Mouse (Mus musculus) spleen, adult 10 weeks (tissue): ENCODE data around the gene Hoxa11. TPM values are rescaled to one million over a fixed set of nuclear protein-coding genes. Genes with fewer than 3 reads are reported as not detected.

ENCODE experiments used
- polyA plus RNA-seq: library from polyadenylated mRNA; stranded (reverse); fragments of 350-450 nt; fragmentation: Illumina TruSeq; extraction: RNeasy Lipid Tissue Mini Kit (QIAGEN cat#74804); gene quantifications from one replicate; pipeline ENCODE4 v1.2.3, GENCODE M21; 2015; ENCODE audit warnings: low replicate concordance; ENCODE audit not compliant: insufficient read depth

The Hoxa11 gene
- not detected for polyA plus RNA-seq

DNA sequence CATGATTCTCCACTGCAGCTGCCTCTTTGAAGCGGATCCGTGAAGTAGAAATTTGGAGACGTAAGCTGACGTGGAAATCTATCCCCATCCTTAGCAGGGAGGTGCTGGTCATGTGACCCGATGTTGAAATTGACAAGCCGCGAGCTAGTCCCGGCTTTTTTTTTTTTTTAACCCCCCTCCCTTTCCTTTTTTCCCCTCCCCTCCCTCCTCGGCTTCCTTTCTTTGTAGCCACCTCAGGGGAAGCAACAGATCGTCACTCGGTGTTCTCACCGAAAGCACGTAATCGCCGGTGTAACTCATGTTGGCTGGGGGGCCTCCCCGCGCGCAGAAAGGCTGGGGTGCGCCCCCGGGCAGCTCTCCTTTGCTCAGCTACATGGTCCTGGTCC is at the start of gene Hoxa11:
Gene Hoxa11 (minus strand): TSS at position 54 of the 386 bp plus-strand sequence.

DNA sequence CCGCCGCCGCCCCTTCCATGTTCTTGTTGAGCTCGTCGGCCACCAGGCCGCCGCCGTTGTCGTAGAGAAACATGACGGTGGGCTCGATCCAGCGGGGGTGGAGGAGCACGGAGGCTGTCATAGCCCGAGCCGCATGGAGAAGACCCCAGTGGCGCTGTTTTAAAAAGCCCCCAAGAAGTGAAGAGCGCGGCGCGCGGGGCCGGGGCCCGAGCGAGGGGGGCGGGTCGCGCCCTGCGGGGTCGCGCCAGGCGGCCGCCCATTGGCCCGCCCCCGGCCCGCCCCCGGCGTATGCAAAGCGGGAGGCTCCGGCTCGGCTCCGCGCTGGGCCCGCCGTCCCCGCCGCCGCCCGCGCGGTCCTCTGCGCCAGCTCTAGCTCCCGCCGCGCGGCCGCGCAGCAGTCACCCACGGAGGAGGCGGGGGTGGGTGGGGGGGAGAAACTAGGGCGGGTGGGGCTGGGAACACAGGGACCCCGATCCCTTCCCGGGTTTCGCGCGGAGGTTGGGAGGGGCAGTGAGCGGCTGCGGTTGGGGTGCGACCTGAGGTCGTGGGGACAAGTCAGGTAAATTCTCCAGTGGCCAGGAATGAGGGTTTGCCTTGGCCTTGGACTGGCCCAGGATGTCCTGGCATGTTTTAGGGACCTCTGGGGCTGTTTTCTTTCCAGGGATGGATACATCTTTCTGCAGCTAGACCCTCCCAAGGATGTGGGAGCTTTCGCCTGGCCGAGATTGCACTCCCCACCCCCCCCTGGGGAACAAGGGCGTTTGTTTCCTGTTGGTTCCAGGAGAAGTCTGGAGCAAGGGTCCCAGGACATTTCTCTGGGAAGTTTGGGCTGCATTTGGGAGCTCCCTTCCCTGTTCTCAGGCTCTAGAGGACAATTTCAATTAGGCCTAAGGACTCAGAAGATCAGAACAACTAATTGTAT is 15.3 kb upstream of the Hoxa11 start, which contains the start of gene Hoxa13:
Gene Hoxa13 (minus strand): TSS at position 227 of the 922 bp plus-strand sequence.

DNA sequence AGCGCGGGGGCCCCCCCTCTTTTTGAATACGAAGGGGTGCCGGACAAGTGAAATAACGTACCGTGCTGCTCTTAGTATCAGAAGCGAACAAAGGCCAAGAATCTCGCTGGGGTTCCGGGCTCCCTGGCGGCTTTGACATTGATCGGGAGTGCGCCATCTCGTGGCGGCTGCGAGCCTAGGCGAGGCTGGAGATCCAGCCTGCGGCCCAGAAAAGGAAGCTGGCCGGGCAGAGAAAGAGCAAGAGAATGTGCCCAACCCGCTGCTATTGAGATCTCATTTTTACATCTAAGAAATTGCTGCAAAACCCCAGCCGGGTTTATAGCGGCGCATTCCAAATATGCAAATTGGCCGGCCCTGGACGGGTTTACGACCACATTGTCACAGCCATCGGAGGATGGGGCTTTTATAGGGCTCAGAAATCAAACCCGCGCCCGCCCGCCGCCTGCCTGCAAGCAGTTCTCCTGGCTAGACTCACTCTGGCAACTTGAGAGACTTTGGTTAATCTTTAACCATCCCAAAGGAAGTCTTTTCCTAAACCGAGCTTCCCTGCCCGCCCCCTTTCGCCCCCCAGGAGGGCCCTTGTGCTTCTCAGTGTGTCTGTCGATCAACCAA is 5.1 kb downstream of the Hoxa11 start, which contains the start of gene Hoxa10:
Gene Hoxa10 (minus strand): TSS at position 466 of the 612 bp plus-strand sequence.

DNA sequence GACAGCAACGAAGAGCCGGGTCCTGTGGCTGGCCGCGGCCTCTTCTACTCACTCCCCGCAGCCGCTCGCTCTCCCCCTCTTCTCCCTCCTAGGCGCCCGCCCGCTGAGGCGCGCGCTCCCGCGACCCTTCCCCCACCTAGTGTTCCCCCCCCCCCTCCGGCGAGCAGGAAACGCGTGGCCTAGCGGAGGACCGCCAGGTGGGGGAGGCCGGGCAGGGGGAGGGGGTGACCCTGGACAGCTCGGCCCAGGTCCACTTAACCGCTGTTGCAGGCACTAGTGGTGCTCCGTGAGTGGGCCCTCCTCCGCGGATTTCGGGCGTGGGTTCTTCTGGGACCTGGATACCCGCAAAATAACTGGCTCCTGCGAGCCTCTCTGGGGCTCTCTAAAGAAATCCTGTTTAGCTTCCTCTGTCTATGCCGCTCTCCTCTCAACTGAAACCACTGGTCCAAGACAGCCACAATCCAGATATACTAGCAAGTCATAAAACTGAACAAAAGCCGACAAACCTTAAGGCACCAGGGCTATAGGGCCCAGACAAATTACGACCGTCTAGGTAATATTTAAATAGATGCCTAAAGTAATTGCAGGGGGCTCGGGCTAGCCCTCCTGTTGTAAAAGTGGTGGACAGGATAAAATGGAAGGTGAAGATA is 15.0 kb downstream of the Hoxa11 start, which contains the start of gene Hoxa9:
Gene Hoxa9 (minus strand): TSS at position 574 of the 650 bp plus-strand sequence.

DNA sequence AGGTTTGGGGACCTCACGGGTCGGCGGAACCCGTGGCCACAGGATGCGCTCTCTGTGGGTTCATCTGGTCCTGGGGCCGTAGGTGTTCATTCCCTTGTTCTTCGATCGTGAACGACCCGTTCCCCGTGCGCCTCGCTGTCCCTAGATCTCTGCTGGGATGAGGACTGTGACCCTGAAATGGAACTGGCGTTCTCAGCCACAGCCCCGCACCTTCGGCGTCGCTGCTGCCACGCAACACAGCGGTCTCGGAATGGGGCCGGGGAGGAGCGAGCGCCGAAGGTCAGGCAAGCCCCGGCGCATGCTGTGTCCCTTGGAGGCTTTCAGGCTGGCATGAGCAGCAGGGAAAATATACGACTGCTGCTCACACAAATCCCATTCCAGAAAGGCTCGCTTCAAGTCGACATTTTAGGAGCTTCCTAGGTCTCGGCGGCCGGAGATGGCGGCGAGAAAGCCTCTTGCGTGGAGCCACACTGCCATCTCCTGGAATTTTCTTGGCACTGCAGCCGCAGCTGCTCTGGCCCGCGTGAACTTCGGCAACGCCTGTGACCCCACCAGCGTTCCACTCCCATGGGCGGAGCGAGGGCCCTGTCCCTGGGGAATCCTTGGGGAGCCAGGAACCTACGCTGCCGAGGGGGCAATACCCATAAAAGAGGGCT is 24.1 kb downstream of the Hoxa11 start, which contains the start of gene Hoxa7:
Gene Hoxa7 (minus strand): TSS at position 518 of the 656 bp plus-strand sequence.

DNA sequence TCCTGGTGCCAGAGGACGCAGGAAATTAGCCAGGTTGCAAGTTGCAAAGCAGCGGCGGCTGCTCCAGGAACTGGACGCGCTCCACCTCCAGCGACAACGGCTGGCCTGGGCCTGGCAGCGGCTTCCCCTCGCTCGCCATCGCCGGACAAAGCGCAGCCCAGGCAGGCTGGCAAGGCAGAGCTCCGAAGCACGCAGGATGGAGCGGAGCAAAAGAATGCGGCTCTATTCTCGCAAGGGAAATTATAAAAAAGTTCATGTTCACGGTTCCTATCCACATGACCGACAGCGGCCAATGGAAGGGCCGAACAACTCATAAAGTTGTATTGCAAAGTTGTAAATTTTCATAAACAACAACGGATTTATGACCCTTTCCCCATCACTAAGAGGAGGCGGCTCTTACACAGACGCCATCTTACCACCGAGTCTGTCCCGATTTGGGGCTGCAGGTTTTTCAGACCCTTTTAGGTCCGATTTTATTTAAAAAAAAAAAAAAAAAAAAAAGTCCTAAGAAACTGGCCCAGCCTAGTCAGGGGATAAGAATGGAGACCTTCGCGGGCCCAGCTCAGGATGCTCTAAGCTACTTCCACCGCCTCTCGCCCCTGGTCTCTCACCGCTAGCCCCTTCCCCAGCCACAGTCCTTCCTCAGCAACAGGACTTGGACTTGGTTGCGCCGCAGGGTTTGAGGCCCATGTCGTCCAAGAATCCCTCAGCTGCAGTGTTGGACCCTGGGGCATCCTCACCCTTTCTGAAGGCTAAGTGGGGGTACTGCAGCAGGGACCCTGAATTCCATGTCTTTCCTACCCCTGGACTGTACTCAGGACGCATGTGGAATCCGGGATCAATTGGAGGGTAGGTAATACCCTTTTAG is 32.3 kb downstream of the Hoxa11 start, which contains the start of the genes Hoxa3 and Gm28308:
Gene Hoxa3 (minus strand): TSS at position 218 of the 868 bp plus-strand sequence.
Gene Gm28308 (minus strand): TSS at position 221 of the 868 bp plus-strand sequence.

DNA sequence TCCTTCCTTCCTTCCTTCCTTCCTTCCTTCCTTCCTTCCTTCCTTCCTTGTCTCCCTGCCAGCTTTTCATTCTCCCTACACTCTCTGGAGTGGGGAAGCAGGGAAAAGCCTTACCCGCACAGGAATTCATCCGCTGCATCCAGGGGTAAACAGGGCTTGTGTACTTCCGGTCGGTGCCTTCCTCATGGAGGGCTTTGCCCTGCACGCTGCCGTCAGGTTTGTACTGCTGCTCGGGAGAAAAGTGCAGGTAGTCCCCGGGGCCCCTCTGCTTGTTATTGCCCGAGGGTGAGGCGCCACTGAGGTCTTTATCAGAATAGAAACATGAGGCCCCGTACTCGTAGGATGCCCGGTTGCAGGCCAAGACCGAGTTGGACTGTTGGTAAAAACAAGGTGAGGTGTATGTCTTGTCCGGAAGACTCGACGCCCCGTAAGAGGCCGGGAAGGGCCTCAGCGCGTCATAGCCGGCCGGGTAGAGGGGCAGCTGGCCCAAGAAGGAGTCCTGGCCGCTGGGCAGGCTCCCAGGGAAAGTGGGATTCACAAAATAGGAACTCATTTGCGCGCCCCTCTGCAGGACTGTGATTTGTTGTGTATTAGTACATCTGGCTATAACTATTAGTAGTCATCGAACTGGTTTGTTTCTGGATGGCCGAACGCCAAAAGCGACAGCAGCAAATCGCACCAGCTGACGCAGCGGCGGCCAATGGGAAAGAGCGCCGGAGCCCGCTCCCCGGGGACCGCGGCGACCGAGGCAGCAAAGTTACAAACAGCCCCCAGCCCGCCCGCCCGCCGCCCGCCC is 37.3 kb downstream of the Hoxa11 start, which contains the start of gene Hoxa6:
Gene Hoxa6 (minus strand): TSS at position 651 of the 796 bp plus-strand sequence.

DNA sequence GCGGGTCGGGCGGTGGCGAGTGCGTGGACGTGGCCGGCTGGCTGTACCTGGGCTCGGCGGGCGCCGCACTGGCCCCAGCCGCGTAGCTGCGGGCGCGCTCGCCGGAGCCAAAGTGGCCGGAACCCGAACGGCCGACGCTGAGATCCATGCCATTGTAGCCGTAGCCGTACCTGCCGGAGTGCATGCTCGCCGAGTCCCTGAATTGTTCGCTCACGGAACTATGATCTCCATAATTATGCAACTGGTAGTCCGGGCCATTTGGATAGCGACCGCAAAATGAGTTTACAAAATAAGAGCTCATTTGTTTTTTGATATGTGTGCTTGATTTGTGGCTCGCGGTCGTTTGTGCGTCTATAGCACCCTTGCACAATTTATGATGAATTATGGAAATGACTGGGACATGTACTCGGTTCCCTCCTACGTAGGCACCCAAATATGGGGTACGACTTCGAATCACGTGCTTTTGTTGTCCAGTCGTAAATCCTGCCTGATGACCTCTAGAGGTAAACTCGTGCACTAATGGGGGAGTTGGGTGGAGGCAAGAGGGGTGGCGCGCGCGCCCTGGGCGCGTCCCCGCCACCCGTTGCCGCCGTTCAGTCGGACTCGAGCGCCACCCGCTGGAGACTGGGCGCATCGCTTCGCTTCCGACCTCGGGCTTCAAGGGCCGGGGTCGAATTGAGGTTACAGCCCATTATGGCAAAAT is 41.4 kb downstream of the Hoxa11 start, which contains the start of gene Hoxa5:
Gene Hoxa5 (minus strand): TSS at position 538 of the 703 bp plus-strand sequence.

Other genes with a start within 250 kb of the Hoxa11 start
- gene Skap2, start 233.3 kb downstream of the Hoxa11 start, polyA plus RNA-seq, result 119 TPM
- gene Hoxa1, start 87.5 kb downstream of the Hoxa11 start, polyA plus RNA-seq, result 0.51 TPM
- 1.8 TPM for gene Hoxa2, start 81.0 kb downstream of the Hoxa11 start, polyA plus RNA-seq
- gene 5730596B20Rik, start 68.3 kb downstream of the Hoxa11 start, polyA plus RNA-seq, result 0.17 TPM
- 1.5 TPM for gene Hoxa4, start 54.1 kb downstream of the Hoxa11 start, polyA plus RNA-seq
- 2.2 TPM for gene Hoxa5, start 41.2 kb downstream of the Hoxa11 start, polyA plus RNA-seq
- not detected for gene Hoxa6, start 37.1 kb downstream of the Hoxa11 start, polyA plus RNA-seq
- gene Hoxa3, start 32.5 kb downstream of the Hoxa11 start, polyA plus RNA-seq, result 1.4 TPM
- not detected for gene Gm28308, start 32.5 kb downstream of the Hoxa11 start, polyA plus RNA-seq
- 1.6 TPM for gene Hoxa7, start 24.0 kb downstream of the Hoxa11 start, polyA plus RNA-seq
- 0.17 TPM for gene Hoxa9, start 14.7 kb downstream of the Hoxa11 start, polyA plus RNA-seq
- not detected for gene Hoxa10, start 5.0 kb downstream of the Hoxa11 start, polyA plus RNA-seq
- gene Hoxa13, start 15.1 kb upstream of the Hoxa11 start, polyA plus RNA-seq, result not detected
- gene Evx1, start 67.7 kb upstream of the Hoxa11 start, polyA plus RNA-seq, result not detected